Mouse (Mus musculus) MEL (cell line): ENCODE results near the gene Kcnab1. TPM values are rescaled to one million over a fixed set of nuclear protein-coding genes. Genes with fewer than 3 reads are reported as not detected.

Source experiments
- DNase-seq: peaks from one replicate; pipeline ENCODE4 v3.0.0; 2011; ENCODE audit warnings: low read depth, low spot score
- H3K27ac ChIP-seq: 2 replicates; pipeline ENCODE4 v1.5.1; 2012; ENCODE audit warnings: low read depth, mild to moderate bottlenecking, control low read depth, low read length, moderate library complexity; ENCODE audit not compliant: control insufficient read depth
- H3K27me3 ChIP-seq, 2 experiments: fragments of 150-350 bp in 1 of 2; sonication (generic) in 1 of 2; 2 replicates each; pipeline ENCODE4 v1.6.1; 2012; ENCODE audit warnings: low read length in 2 of 2, mild to moderate bottlenecking in 2 of 2, improper control_type of control experiment in 1 of 2, moderate library complexity in 1 of 2; ENCODE audit not compliant: insufficient read depth in 2 of 2, control insufficient read depth in 1 of 2
- H3K36me3 ChIP-seq, 2 experiments: 2 replicates each; pipeline ENCODE4 v1.6.1; 2012 to 2014; ENCODE audit warnings: low read length in 2 of 2, improper control_type of control experiment in 1 of 2, inconsistent platforms in 1 of 2, mild to moderate bottlenecking in 1 of 2; ENCODE audit not compliant: insufficient read depth in 2 of 2, control insufficient read depth in 1 of 2
- H3K4me1 ChIP-seq, 2 experiments: fragments of 150-350 bp in 1 of 2; sonication (generic) in 1 of 2; 2 replicates each; pipeline ENCODE4 v1.6.1; 2012; ENCODE audit warnings: low read length in 2 of 2, improper control_type of control experiment in 1 of 2, mild to moderate bottlenecking in 1 of 2; ENCODE audit not compliant: insufficient read depth in 2 of 2, control insufficient read depth in 1 of 2
- H3K4me3 ChIP-seq, 2 experiments: fragments of 150-350 bp in 1 of 2; sonication (generic) in 1 of 2; 2 replicates each; pipeline ENCODE4 v1.5.1; 2012; ENCODE audit warnings: low read depth in 2 of 2, low read length in 2 of 2, mild to moderate bottlenecking in 2 of 2, moderate library complexity in 2 of 2, control low read depth in 1 of 2, improper control_type of control experiment in 1 of 2; ENCODE audit not compliant: control insufficient read depth in 1 of 2, insufficient read depth in 1 of 2
- H3K79me2 ChIP-seq: 2 replicates; pipeline ENCODE4 v1.6.1; 2012; ENCODE audit warnings: mild to moderate bottlenecking, low read length, moderate library complexity; ENCODE audit not compliant: control insufficient read depth, poor library complexity, insufficient read depth
- H3K9ac ChIP-seq: 2 replicates; pipeline ENCODE4 v1.6.1; 2012; ENCODE audit warnings: low read depth, mild to moderate bottlenecking, control low read depth, low read length, moderate library complexity; ENCODE audit not compliant: control insufficient read depth, poor library complexity, severe bottlenecking
- H3K9me3 ChIP-seq: fragments of 150-350 bp; sonication (generic); replicated peaks from 2 replicates; pipeline ENCODE4 v1.6.1; 2012; ENCODE audit warnings: mild to moderate bottlenecking, low read length, improper control_type of control experiment, moderate library complexity; ENCODE audit not compliant: insufficient read depth
- BHLHE40 ChIP-seq: IDR thresholded peaks from 2 replicates; pipeline ENCODE4 v1.6.1; 2012; ENCODE audit warnings: low read depth, mild to moderate bottlenecking, inconsistent platforms, low read length, improper control_type of control experiment, borderline replicate concordance
- CHD2 ChIP-seq: IDR thresholded peaks from 2 replicates; pipeline ENCODE4 v1.6.1; 2011; ENCODE audit warnings: low read length, improper control_type of control experiment
- CTCF ChIP-seq, 3 experiments: IDR thresholded peaks in 2 of 3; conservative IDR thresholded peaks in 1 of 3; 2 replicates each; pipeline ENCODE4 v1.5.1; 2011 to 2012; ENCODE audit warnings: low read length in 3 of 3, low read depth in 2 of 3, mild to moderate bottlenecking in 2 of 3, improper control_type of control experiment in 1 of 3, inconsistent platforms in 1 of 3, mixed read lengths in 1 of 3, moderate library complexity in 1 of 3; ENCODE audit not compliant: control insufficient read depth in 1 of 3, insufficient read depth in 1 of 3, poor library complexity in 1 of 3, severe bottlenecking in 1 of 3
- GABPA ChIP-seq: IDR thresholded peaks from 2 replicates; pipeline ENCODE4 v1.6.1; 2012; ENCODE audit warnings: low read depth, mild to moderate bottlenecking, inconsistent platforms, low read length, improper control_type of control experiment, moderate library complexity
- GATA1 ChIP-seq: IDR thresholded peaks from 2 replicates; pipeline ENCODE4 v1.6.1; 2011; ENCODE audit warnings: low read depth, low read length, improper control_type of control experiment
- JUND ChIP-seq: IDR thresholded peaks from 2 replicates; pipeline ENCODE4 v1.6.1; 2011; ENCODE audit warnings: low read depth, mild to moderate bottlenecking, improper control_type of control experiment, low read length
- KAT2A ChIP-seq: conservative IDR thresholded peaks from 2 replicates; pipeline ENCODE4 v1.6.1; 2012; ENCODE audit warnings: low read depth, low read length, improper control_type of control experiment, inconsistent platforms
- MAFK ChIP-seq: IDR thresholded peaks from 2 replicates; pipeline ENCODE4 v1.6.1; 2011; ENCODE audit warnings: low read depth, mild to moderate bottlenecking, low read length, improper control_type of control experiment, borderline replicate concordance
- MEF2A ChIP-seq: IDR thresholded peaks from 2 replicates; pipeline ENCODE4 v1.6.1; 2014; ENCODE audit warnings: low read depth, mild to moderate bottlenecking, inconsistent platforms, low read length, improper control_type of control experiment; ENCODE audit not compliant: poor library complexity, insufficient replicate concordance, severe bottlenecking; ENCODE audit errors: extremely low read depth
- POLR2AphosphoS5 ChIP-seq: IDR thresholded peaks from 2 replicates; pipeline ENCODE4 v1.6.1; 2012; ENCODE audit warnings: low read depth, borderline replicate concordance, mild to moderate bottlenecking, inconsistent platforms, low read length, moderate library complexity, mixed read lengths
- RAD21 ChIP-seq: IDR thresholded peaks from 2 replicates; pipeline ENCODE4 v1.6.1; 2011; ENCODE audit warnings: mild to moderate bottlenecking, low read depth, low read length, improper control_type of control experiment
- SMC3 ChIP-seq: IDR thresholded peaks from 2 replicates; pipeline ENCODE4 v1.6.1; 2011; ENCODE audit warnings: low read depth, low read length, improper control_type of control experiment
- TAL1 ChIP-seq: IDR thresholded peaks from 2 replicates; pipeline ENCODE4 v1.6.1; 2012; ENCODE audit warnings: mild to moderate bottlenecking, inconsistent platforms, low read length, moderate library complexity, mixed read lengths
- TBP ChIP-seq: IDR thresholded peaks from 2 replicates; pipeline ENCODE4 v1.8.0; 2011; ENCODE audit warnings: low read depth, low read length, improper control_type of control experiment
- TCF12 ChIP-seq: IDR thresholded peaks from 2 replicates; pipeline ENCODE4 v1.6.1; 2014; ENCODE audit warnings: low read depth, mild to moderate bottlenecking, inconsistent platforms, low read length, improper control_type of control experiment, moderate library complexity
- ZC3H11A ChIP-seq: IDR thresholded peaks from 2 replicates; pipeline ENCODE4 v1.6.1; 2012; ENCODE audit warnings: low read depth, mild to moderate bottlenecking, inconsistent platforms, low read length, improper control_type of control experiment
- polyA plus RNA-seq, 2 experiments: library from polyadenylated mRNA; stranded (reverse) in 1 of 2; unstranded in 1 of 2; fragments of >175 nt in 1 of 2; fragments of >200 nt in 1 of 2; gene quantifications; 2 replicates each; pipeline versions ENCODE4 v1.2.1 to v1.2.4; 2012; ENCODE audit warnings: low replicate concordance in 2 of 2, low read depth in 1 of 2; ENCODE audit not compliant: insufficient read length in 2 of 2, insufficient read depth in 1 of 2, missing spikeins in 1 of 2
- total RNA-seq: library from RNA; depleted of rRNA; stranded (reverse); fragments of 300-350 nt; gene quantifications from 2 replicates; pipeline ENCODE4 v1.2.3, GENCODE M21; 2012

Kcnab1 gene
- total and polyA plus RNA-seq, 3 experiments = 0.06 to 0.08 TPM; not detected in 1

GRCm38 (mm10) chr3:65317876-65318537, 208.8 kb downstream of the Kcnab1 start:
- Histone ChIP-seq H3K27ac (no peak overlapping the region), H3K9me3 (no peaks in the 10 kb centered on the region), H3K4me3 (no peak overlapping the region), H3K27me3 (peaks cover 0 to 5% of the 10 kb centered on the region in 2 experiments; a peak in 1 of 4 replicates), H3K79me2 (no peaks in the 10 kb centered on the region), H3K36me3 (no peaks in the 10 kb centered on the region), H3K4me1 (no peaks in the 10 kb centered on the region), H3K9ac (no peak overlapping the region)
- DNase-seq = peak; percentile 60
- TF ChIP-seq MEF2A (no peak), SMC3 (peak; percentile 66), CHD2 (no peak), ZC3H11A (peak; percentile 28; the same call in 1 of the 2 replicates), CTCF (IDR thresholded peaks at IDR 0.05 in 2 of 3, conservative IDR thresholded peaks at IDR 0.05 in 1 of 3; ENCODE audit: control insufficient read depth in 1 of 3, insufficient read depth in 1 of 3, low read depth in 2 of 3, low read length in 3 of 3, poor library complexity in 1 of 3, severe bottlenecking in 1 of 3) (peak; percentile 57 to 69 (median 58)), RAD21 (peak; percentile 49), BHLHE40 (no peak)

- Histone ChIP-seq H3K27me3 (peaks cover 0 to 2% of the 10 kb centered on the region in 2 experiments; a peak in 1 of 4 replicates), H3K4me1 (no peaks in the 10 kb centered on the region), H3K4me3 (no peak overlapping the region), H3K9ac (no peak overlapping the region), H3K79me2 (no peaks in the 10 kb centered on the region), H3K9me3 (no peaks in the 10 kb centered on the region), H3K36me3 (no peaks in the 10 kb centered on the region), H3K27ac (no peak overlapping the region)
- TF ChIP-seq SMC3 = peak; percentile 32; the same call in 1 of the 2 replicates
- peak; percentile 26 to 48 (median 43) for TF ChIP-seq CTCF (IDR thresholded peaks at IDR 0.05 in 2 of 3, conservative IDR thresholded peaks at IDR 0.05 in 1 of 3; ENCODE audit: control insufficient read depth in 1 of 3, insufficient read depth in 1 of 3, low read depth in 2 of 3, low read length in 3 of 3, poor library complexity in 1 of 3, severe bottlenecking in 1 of 3)
- no peak for TF ChIP-seq TAL1
- DNase-seq = peak; percentile 33
These were observed 210.2 kb downstream of the Kcnab1 start for GRCm38 (mm10) chr3:65319248-65320008.

- DNase-seq = no peak
- Histone ChIP-seq H3K4me3 (no peak overlapping the region), H3K9me3 (no peaks in the 10 kb centered on the region), H3K36me3 (no peaks in the 10 kb centered on the region), H3K9ac (no peak overlapping the region), H3K27ac (no peak overlapping the region), H3K79me2 (no peaks in the 10 kb centered on the region), H3K27me3 (no peaks in the 10 kb centered on the region), H3K4me1 (no peaks in the 10 kb centered on the region)
- TF ChIP-seq GATA1 (no peak), JUND (no peak), SMC3 (no peak), BHLHE40 (no peak), ZC3H11A (no peak), GABPA (no peak), MAFK (no peak), TCF12 (no peak), KAT2A (no peak), CTCF (IDR thresholded peaks at IDR 0.05 in 2 of 3, conservative IDR thresholded peaks at IDR 0.05 in 1 of 3; ENCODE audit: control insufficient read depth in 1 of 3, insufficient read depth in 1 of 3, low read depth in 2 of 3, low read length in 3 of 3, poor library complexity in 1 of 3, severe bottlenecking in 1 of 3) (no peak), TBP (no peak), POLR2AphosphoS5 (no peak), TAL1 (no peak)
These were observed 211.8 kb downstream of the Kcnab1 start for GRCm38 (mm10) chr3:65320990-65321389.
